Mouse (Mus musculus) effector memory CD4-positive, alpha-beta T cell, adult 5 months (primary cell): ENCODE results near the gene Ccdc33. TPM values are rescaled to one million over a fixed set of nuclear protein-coding genes. Genes with fewer than 3 reads are reported as not detected.

Experiments
- polyA plus RNA-seq: library from polyadenylated mRNA; unstranded; fragments of 100-300 nt; shearing (Covaris generic); gene quantifications from one replicate; pipeline ENCODE4 v1.2.1, GENCODE M21; 2017

The Ccdc33 gene
- polyA plus RNA-seq: not detected

DNA sequence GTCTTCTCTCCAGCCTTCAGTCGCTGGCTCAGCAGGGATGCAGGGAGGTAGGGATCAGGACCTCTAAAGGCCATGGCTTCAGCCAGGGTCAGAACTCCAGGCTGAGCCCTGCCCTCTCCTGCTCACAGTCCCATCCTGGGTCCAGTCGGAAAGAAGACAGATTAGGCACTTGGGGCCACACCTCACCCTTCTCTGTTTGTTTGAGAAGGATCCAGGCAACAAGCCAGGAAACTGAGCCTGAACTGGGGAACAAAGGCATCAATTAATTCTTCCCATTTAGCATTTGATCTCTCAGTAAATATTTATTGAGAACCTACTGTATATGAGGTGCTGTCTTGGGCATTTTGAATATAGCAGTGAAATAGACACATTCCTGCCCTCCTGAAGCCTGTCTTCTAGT, at the start of gene Ccdc33:
TSS of gene Ccdc33 (minus strand) at position 153 of the 400 bp plus-strand sequence.

DNA sequence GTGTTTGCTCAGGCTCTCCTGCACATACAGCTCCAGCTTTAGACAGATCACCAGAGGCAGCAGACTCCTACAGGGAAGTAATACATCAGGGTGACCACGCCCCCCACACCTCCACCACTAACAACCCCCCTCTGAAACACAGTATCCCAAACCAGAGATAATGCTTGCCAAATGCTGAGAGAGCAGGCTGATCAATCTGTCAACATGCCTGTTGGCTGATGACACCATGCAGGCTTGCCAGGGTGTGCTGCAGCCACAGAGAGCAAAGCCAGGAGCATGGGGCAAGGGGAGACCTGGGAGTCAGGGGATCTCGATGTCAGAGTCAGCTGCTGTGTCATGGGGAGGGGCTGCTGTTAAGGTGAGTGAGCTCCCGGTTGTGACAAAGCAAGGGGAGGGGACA, 55.1 kb downstream of the Ccdc33 start, which contains the start of gene Stra6:
TSS of gene Stra6 (plus strand) at position 258 of the 400 bp plus-strand sequence.

DNA sequence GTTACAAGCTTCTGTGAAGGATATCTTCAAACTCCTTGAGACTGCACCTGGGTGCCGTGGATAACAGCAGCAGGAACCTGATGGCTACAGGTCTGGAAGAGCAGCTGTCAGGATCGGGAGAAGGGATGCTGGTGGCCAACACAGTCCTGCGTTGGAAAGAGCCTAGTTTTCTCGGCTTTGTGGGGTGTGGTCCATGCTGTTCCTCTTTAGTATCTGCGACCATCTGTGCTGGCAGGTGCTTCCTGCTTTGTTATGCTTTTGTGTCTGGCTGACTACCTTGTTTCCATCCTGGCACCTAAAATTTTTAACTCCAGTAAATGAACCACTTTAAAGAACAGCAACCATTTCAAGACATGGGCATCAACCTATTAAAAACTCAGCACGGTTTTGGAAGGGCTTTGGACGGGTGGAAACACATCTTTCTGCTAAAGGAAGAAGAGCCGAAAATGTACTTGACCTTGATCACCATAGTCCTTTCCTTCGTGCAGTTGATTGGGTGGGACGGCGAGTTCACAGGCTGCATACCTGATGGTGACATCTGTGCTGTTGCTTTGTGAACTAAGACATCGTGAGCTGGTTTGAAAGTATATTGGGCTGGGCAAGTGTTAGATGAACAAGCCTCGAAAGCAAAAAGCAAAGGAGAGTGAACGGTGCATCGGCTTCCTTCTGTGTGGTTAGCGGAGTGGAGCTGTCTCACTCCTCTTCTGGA, 112.7 kb downstream of the Ccdc33 start, which contains the start of gene Cyp11a1:
TSS of gene Cyp11a1 (plus strand) at position 659 of the 709 bp plus-strand sequence.

Other genes with a start within 250 kb of the Ccdc33 start
- 51.5 TPM for gene Ubl7, start 207.8 kb downstream of the Ccdc33 start, polyA plus RNA-seq
- 3.6 TPM for gene Sema7a, start 178.7 kb downstream of the Ccdc33 start, polyA plus RNA-seq
- not detected for gene Cyp11a1, start 112.4 kb downstream of the Ccdc33 start, polyA plus RNA-seq
- not detected for gene Stra6, start 55.0 kb downstream of the Ccdc33 start, polyA plus RNA-seq
- gene Islr, start 85.5 kb upstream of the Ccdc33 start, polyA plus RNA-seq: not detected
- not detected for gene Islr2, start 85.5 kb upstream of the Ccdc33 start, polyA plus RNA-seq
- 41.4 TPM for gene Pml, start 131.0 kb upstream of the Ccdc33 start, polyA plus RNA-seq
- 13.4 TPM for gene Stoml1, start 134.3 kb upstream of the Ccdc33 start, polyA plus RNA-seq
- not detected for gene Loxl1, start 194.4 kb upstream of the Ccdc33 start, polyA plus RNA-seq